Mouse (Mus musculus): ENCODE results near the gene Ankfn1. TPM values are rescaled to one million over a fixed set of nuclear protein-coding genes. Genes with fewer than 3 reads are reported as not detected.

Gene Ankfn1
- polyA plus RNA-seq, 1 experiment from 2014 or later = 2.1 TPM

- no peaks in the 10 kb centered on the region for H3K9me3 ChIP-seq (ENCODE audit: low read depth, low read length)
- H3K27ac ChIP-seq (ENCODE audit: low read depth) = peak overlapping the region; percentile 79
- no peak for TF ChIP-seq CTCF (IDR thresholded peaks at IDR 0.05; ENCODE audit: low read depth)
- peak overlapping the region; percentile 20; the same call in 1 of the 2 replicates for H3K4me2 ChIP-seq
- H3K4me3 ChIP-seq (ENCODE audit: low read depth, low read length) = no peak overlapping the region
- peak overlapping the region; percentile 25; the same call in 1 of the 2 replicates for H3K9ac ChIP-seq
- WGBS = 9% methylated on average over 8 of the region's 8 CpGs
- H3K36me3 ChIP-seq (ENCODE audit: insufficient read depth) = no peaks in the 10 kb centered on the region
- DNase-seq (peak; percentile 78), ATAC-seq (ENCODE audit: insufficient read depth) (peak; percentile 92)
- H3K4me1 ChIP-seq (ENCODE audit: insufficient read depth) = peaks cover 13% of the 10 kb centered on the region
- H3K27me3 ChIP-seq (ENCODE audit: insufficient read depth, low read length) = no peaks in the 10 kb centered on the region
Observed at GRCm38 (mm10) chr11:89381782-89382633, 395.4 kb downstream of the Ankfn1 start.

DNA sequence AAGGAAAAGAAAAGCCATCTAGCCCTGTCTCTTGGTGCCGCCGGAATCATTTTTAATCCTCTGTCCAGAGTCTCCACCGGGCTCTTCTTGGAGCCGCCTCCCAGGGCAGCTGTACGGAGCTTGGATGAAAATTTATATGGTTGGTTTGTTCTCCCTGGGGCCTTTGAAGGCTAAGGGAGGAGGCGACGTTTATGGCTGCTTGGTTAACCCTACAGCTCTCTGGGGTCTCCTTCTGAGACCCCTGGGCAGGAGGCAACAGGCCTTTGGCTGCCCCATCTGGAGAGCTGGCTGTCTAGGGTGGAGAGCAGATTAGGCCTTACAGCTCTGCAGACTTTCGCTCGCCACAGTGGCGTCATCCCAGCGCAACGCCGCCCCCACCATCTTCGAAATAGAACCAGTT, 406.5 kb downstream of the Ankfn1 start:
- Histone ChIP-seq H3K4me2 (no peak overlapping the region), H3K9ac (no peak overlapping the region), H3K4me3 (ENCODE audit: low read depth, low read length) (no peak overlapping the region), H3K27me3 (ENCODE audit: insufficient read depth, low read length) (no peaks in the 10 kb centered on the region), H3K9me3 (ENCODE audit: low read depth, low read length) (no peaks in the 10 kb centered on the region), H3K27ac (ENCODE audit: low read depth) (no peak overlapping the region), H3K36me3 (ENCODE audit: insufficient read depth) (no peaks in the 10 kb centered on the region), H3K4me1 (ENCODE audit: insufficient read depth) (no peaks in the 10 kb centered on the region)
- DNase-seq (no peak), ATAC-seq (ENCODE audit: insufficient read depth) (no peak)
- TF ChIP-seq CTCF (IDR thresholded peaks at IDR 0.05; ENCODE audit: low read depth) = no peak
- 80% methylated on average over 14 of the region's 14 CpGs for WGBS

DNA sequence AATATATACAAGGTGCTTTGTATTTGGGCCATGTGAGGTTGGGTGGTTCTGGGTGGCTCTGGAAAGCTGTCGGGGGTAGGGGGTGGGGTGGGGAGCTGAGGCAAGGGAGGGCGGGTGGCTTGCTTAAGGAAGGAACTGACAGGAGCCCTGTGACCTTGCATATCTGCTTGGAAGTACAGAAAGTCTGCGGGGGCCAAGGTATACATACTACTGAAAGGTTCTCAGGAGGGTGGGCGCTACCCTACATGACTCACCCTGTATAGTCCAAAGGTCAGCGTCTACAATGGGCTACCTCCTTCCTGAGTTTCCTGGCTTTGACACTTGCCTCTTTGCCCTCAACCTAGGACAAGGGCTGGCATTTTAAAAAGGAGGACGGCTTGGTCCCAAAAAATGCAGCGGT, 407.1 kb downstream of the Ankfn1 start:
- no peak overlapping the region for H3K27ac ChIP-seq (ENCODE audit: low read depth)
- H3K27me3 ChIP-seq (ENCODE audit: insufficient read depth, low read length) = no peaks in the 10 kb centered on the region
- H3K4me2 ChIP-seq = no peak overlapping the region
- H3K4me1 ChIP-seq (ENCODE audit: insufficient read depth) = no peaks in the 10 kb centered on the region
- no peaks in the 10 kb centered on the region for H3K9me3 ChIP-seq (ENCODE audit: low read depth, low read length)
- 71% methylated on average over 7 of the region's 7 CpGs for WGBS
- H3K9ac ChIP-seq = no peak overlapping the region
- DNase-seq (no peak), ATAC-seq (ENCODE audit: insufficient read depth) (no peak)
- no peak for TF ChIP-seq CTCF (IDR thresholded peaks at IDR 0.05; ENCODE audit: low read depth)
- H3K4me3 ChIP-seq (ENCODE audit: low read depth, low read length) = no peak overlapping the region
- H3K36me3 ChIP-seq (ENCODE audit: insufficient read depth) = no peaks in the 10 kb centered on the region

DNA sequence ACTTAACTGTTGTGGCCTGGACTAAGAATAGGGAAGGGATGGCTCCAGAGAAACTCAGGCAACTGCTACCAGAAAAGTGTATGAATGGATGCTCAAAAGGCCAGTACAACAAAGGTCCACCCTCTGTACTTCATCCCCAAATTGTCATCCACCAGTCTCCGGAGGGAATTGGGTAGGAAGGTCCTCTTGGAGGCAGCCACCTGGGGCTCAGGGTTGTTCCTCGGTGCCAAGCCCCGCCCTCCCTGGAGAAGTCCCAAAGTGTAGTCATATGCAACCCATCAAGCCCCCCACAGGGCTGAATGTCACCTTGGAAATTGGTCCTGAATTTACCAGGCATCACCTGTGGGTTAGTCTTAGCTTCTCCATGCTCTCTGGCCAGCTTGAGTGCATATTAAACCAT, 413.5 kb downstream of the Ankfn1 start:
- Histone ChIP-seq H3K9ac (no peak overlapping the region), H3K36me3 (ENCODE audit: insufficient read depth) (no peaks in the 10 kb centered on the region), H3K27me3 (ENCODE audit: insufficient read depth, low read length) (no peaks in the 10 kb centered on the region), H3K27ac (ENCODE audit: low read depth) (no peak overlapping the region), H3K4me2 (no peak overlapping the region), H3K4me3 (ENCODE audit: low read depth, low read length) (no peak overlapping the region), H3K4me1 (ENCODE audit: insufficient read depth) (no peaks in the 10 kb centered on the region), H3K9me3 (ENCODE audit: low read depth, low read length) (no peaks in the 10 kb centered on the region)
- TF ChIP-seq CTCF (IDR thresholded peaks at IDR 0.05; ENCODE audit: low read depth) = no peak
- no peak for DNase-seq
- no peak for ATAC-seq (ENCODE audit: insufficient read depth)
- 86% methylated on average over 3 of the region's 3 CpGs for WGBS

DNA sequence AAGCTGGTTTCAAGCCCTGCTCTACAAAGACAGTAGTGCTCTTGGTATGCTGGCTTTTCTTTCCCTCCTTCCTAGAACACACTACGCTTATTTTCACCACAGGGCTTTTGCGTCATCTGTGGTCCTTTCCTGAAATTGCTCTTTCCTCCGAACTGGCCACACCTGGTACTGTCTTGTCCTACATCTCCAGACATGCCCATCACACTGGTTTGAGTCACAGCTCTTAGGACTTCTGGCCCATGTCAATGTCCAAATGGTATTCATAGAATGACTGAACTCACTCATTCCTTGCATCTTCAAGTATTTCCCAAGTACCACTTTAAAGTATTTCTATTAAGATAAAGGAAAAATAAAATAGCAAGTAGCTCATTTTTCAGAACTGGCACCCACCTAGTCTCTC, 416.6 kb downstream of the Ankfn1 start:
- no peak for TF ChIP-seq CTCF (IDR thresholded peaks at IDR 0.05; ENCODE audit: low read depth)
- Histone ChIP-seq H3K4me1 (ENCODE audit: insufficient read depth) (no peaks in the 10 kb centered on the region), H3K27me3 (ENCODE audit: insufficient read depth, low read length) (no peaks in the 10 kb centered on the region), H3K4me2 (no peak overlapping the region), H3K27ac (ENCODE audit: low read depth) (no peak overlapping the region), H3K9me3 (ENCODE audit: low read depth, low read length) (no peaks in the 10 kb centered on the region), H3K36me3 (ENCODE audit: insufficient read depth) (no peaks in the 10 kb centered on the region), H3K9ac (no peak overlapping the region), H3K4me3 (ENCODE audit: low read depth, low read length) (no peak overlapping the region)
- no peak for ATAC-seq (ENCODE audit: insufficient read depth)
- 65% methylated on average over 3 of the region's 3 CpGs for WGBS
- no peak for DNase-seq

- H3K36me3 ChIP-seq (ENCODE audit: insufficient read depth) = no peaks in the 10 kb centered on the region
- H3K27ac ChIP-seq (ENCODE audit: low read depth) = no peak overlapping the region
- no peak overlapping the region for H3K4me3 ChIP-seq (ENCODE audit: low read depth, low read length)
- no peaks in the 10 kb centered on the region for H3K9me3 ChIP-seq (ENCODE audit: low read depth, low read length)
- no peak overlapping the region for H3K9ac ChIP-seq
- 77% methylated on average over 5 of the region's 5 CpGs for WGBS
- no peak for ATAC-seq (ENCODE audit: insufficient read depth)
- DNase-seq = no peak
- H3K27me3 ChIP-seq (ENCODE audit: insufficient read depth, low read length) = no peaks in the 10 kb centered on the region
- TF ChIP-seq CTCF (IDR thresholded peaks at IDR 0.05; ENCODE audit: low read depth) = no peak
- no peaks in the 10 kb centered on the region for H3K4me1 ChIP-seq (ENCODE audit: insufficient read depth)
- H3K4me2 ChIP-seq = no peak overlapping the region
Observed at GRCm38 (mm10) chr11:89358546-89358945, 418.9 kb downstream of the Ankfn1 start.

GRCm38 (mm10) chr11:89356479-89356878, 421.0 kb downstream of the Ankfn1 start:
- ATAC-seq (ENCODE audit: insufficient read depth) (no peak), DNase-seq (peak; percentile 17)
- no peak overlapping the region for H3K4me2 ChIP-seq
- no peaks in the 10 kb centered on the region for H3K9me3 ChIP-seq (ENCODE audit: low read depth, low read length)
- no peak for TF ChIP-seq CTCF (IDR thresholded peaks at IDR 0.05; ENCODE audit: low read depth)
- no peak overlapping the region for H3K9ac ChIP-seq
- no peaks in the 10 kb centered on the region for H3K4me1 ChIP-seq (ENCODE audit: insufficient read depth)
- no peak overlapping the region for H3K4me3 ChIP-seq (ENCODE audit: low read depth, low read length)
- no peaks in the 10 kb centered on the region for H3K27me3 ChIP-seq (ENCODE audit: insufficient read depth, low read length)
- H3K27ac ChIP-seq (ENCODE audit: low read depth) = no peak overlapping the region
- H3K36me3 ChIP-seq (ENCODE audit: insufficient read depth) = no peaks in the 10 kb centered on the region
- WGBS = 44% methylated on average over 2 of the region's 2 CpGs
